ENCODE assay signal across 8 mouse cellular contexts in genomic region chr7:117383147-117383940, GRCm38 (mm10). TPM values are rescaled to one million over a fixed set of nuclear protein-coding genes. Genes with fewer than 3 reads are reported as not detected.
DNase-seq lines count a peak whose midpoint lies in the region; ATAC-seq and TF ChIP-seq lines count a peak whose summit lies in the region.

No protein-coding gene starts in this region.

- H3K27me3 ChIP-seq in kidney, embryonic 16.5 days (ENCODE audit: insufficient read depth, low read length): no peaks in the 10 kb centered on the region
- H3K27me3 ChIP-seq in liver, postnatal 0 days (ENCODE audit: insufficient read depth, low read length): peaks cover 34% of the 10 kb centered on the region

- no peak for TF ChIP-seq EP300 in liver, postnatal 0 days (IDR thresholded peaks at IDR 0.05; ENCODE audit: low read depth)

- no peak overlapping the region for H3K27ac ChIP-seq in kidney, embryonic 16.5 days (ENCODE audit: low read length)
- H3K27ac ChIP-seq in liver, postnatal 0 days (ENCODE audit: low read depth): no peak overlapping the region

- peaks cover 39% of the 10 kb centered on the region for H3K4me1 ChIP-seq in kidney, embryonic 16.5 days (ENCODE audit: insufficient read depth, low read length)
- peaks cover 5% of the 10 kb centered on the region; the same call in 1 of the 2 replicates for H3K4me1 ChIP-seq in liver, postnatal 0 days (ENCODE audit: insufficient read depth)

- peak overlapping the region; percentile 89 for H3K4me2 ChIP-seq in kidney, embryonic 16.5 days (replicated peaks; ENCODE audit: low read depth, low read length)
- H3K4me2 ChIP-seq in liver, postnatal 0 days (ENCODE audit: low read depth, low read length): peak overlapping the region; percentile 83

- peak overlapping the region; percentile 83 for H3K4me3 ChIP-seq in kidney, embryonic 16.5 days (ENCODE audit: low read length)
- H3K4me3 ChIP-seq in liver, postnatal 0 days (ENCODE audit: low read depth, low read length): peak overlapping the region; percentile 63

- ATAC-seq in granulocyte monocyte progenitor cell, adult 5-6 weeks (replicated peaks; ENCODE audit: poor library complexity, severe bottlenecking): peak; percentile 53
- no peak for ATAC-seq in kidney, embryonic 16.5 days (ENCODE audit: low FRiP score, low TSS enrichment)
- no peak for ATAC-seq in liver, postnatal 0 days
- ATAC-seq in erythroid progenitor cell, adult 5-6 weeks (replicated peaks; ENCODE audit: low FRiP score, poor library complexity, severe bottlenecking): no peak

- DNase-seq in ovary, postnatal 36 days (ENCODE audit: low spot score): peak; percentile 32
- no peak for DNase-seq in ovary, adult 18-20 months (ENCODE audit: low spot score)
- peak; percentile 75 for DNase-seq in embryo, embryonic 10 days (ENCODE audit: low spot score)
- DNase-seq in liver, postnatal 0 days: no peak
- DNase-seq in retina, postnatal 1 day: peak; percentile 64

- H3K36me3 ChIP-seq in kidney, embryonic 16.5 days (ENCODE audit: insufficient read depth, low read length): no peaks in the 10 kb centered on the region
- H3K36me3 ChIP-seq in liver, postnatal 0 days (replicated peaks; ENCODE audit: insufficient read depth, low read length): no peaks in the 10 kb centered on the region

- TF ChIP-seq CTCF in liver, postnatal 0 days (IDR thresholded peaks at IDR 0.05; ENCODE audit: low read depth): peak; percentile 54

- no peaks in the 10 kb centered on the region for H3K9me3 ChIP-seq in kidney, embryonic 16.5 days (ENCODE audit: low read length)
- H3K9me3 ChIP-seq in liver, postnatal 0 days (ENCODE audit: low read length): no peaks in the 10 kb centered on the region

- H3K9ac ChIP-seq in kidney, embryonic 16.5 days (replicated peaks; ENCODE audit: low read length): no peak overlapping the region
- no peak overlapping the region for H3K9ac ChIP-seq in liver, postnatal 0 days (replicated peaks)

- WGBS in kidney, embryonic 16.5 days: 70% methylated on average over 7 of the region's 7 CpGs
- WGBS in liver, postnatal 0 days (ENCODE audit: insufficient replicate concordance): 29% methylated on average over 7 of the region's 7 CpGs

RNA-seq across cellular contexts. Expression of gene Xylt1, which starts 2.6 kb away (rescaled TPM):
- total RNA-seq in granulocyte monocyte progenitor cell, adult 5-6 weeks (2014; fragmentation: Nextera tagmentation): 21.9 and 26.8 TPM in 2 replicates
- total RNA-seq in granulocyte monocyte progenitor cell, adult 5-6 weeks (2017): 16.2 and 20.9 TPM in 2 replicates
- polyA plus RNA-seq in kidney, embryonic 16.5 days (2015; fragmentation: Nextera tagmentation; extraction: Ambion mirVana): 1.6 and 1.8 TPM in 2 replicates
- 0.20 and 0.31 TPM in 2 replicates for polyA plus RNA-seq in liver, postnatal 0 days (2015; fragmentation: Nextera tagmentation; extraction: Ambion mirVana)
- total RNA-seq in erythroid progenitor cell, adult 5-6 weeks (2015; ENCODE audit: low replicate concordance): 4.0 and 5.4 TPM in 2 replicates
- 1.7 and 2.4 TPM in 2 replicates for total RNA-seq in erythroid progenitor cell, adult 5-6 weeks (2017; ENCODE audit: low replicate concordance)

Comparison
In these comparisons a context has a peak if more than half of its experiments do, and no peak if none do; other contexts are left out.
1. DNase-seq: peak in ovary, postnatal 36 days (single experiment), embryo, embryonic 10 days (single experiment) and retina, postnatal 1 day (single experiment); none in ovary, adult 18-20 months (single experiment) and liver, postnatal 0 days (single experiment).